Mouse (Mus musculus) cerebellum, postnatal 10 days (tissue): ENCODE measurements at regions not wholly inside any gene's neighbourhood (a gene's known extent, or its start where the extent isn't known, plus 50 kb on each side); places are given as distances from the start of the nearest gene placed in this dataset.
A peak's percentile ranks its signal among the peaks of the same experiment; 100 is the strongest.
"Not testable (repeated sequence)": the region's sequence is repeated elsewhere in the genome, so short reads cannot be mapped to it uniquely, and the experiment has no call there.

ENCODE experiments used
- DNase-seq, 2 experiments: peaks; one replicate each; pipeline ENCODE4 v3.0.0; 2021; ENCODE audit warnings: mixed read lengths in 2 of 2

DNA sequence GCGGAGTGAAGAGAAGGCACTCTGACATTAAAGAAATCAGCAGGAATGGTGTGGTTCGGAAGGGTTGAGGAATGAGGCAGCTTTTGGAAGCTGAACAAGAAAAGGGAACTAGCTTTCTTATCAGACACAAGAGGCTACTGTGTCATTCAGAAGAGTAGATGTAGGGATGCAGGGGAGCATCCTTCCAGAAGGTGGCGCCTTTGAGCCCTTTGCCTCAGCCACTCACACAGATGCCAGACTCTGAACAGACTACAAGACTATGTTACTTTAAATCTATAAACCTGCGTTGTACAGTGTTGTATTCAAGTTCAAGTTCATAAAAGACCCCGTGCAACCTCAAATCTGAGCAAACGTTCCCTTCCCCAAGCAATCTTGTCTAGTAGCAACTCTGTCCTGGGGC is 128.9 kb downstream of the Kap start:
- DNase-seq: not testable (repeated sequence)

DNA sequence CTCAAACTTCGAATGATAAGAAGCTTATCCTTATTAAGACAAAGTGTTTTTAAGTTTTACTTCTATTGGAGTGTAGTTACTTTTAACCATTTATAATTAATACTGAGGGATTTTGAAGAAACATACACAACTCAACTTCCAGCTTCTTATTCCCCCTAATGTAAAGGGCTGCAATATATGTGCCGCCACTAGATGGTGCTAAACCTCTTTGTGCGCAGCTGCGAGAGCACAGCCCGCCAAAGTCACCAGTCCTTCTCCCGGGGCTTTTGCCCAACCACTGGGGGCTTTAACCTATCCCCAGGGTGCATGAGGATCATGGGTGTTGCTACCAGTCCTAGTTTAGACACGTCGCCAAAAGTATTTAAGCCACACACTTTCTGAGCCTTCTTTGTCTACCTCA is 146.8 kb downstream of the Kap start:
- peak; percentile 46 to 50 for DNase-seq

GRCm38 (mm10) chr6:133701625-133702024 is 151.9 kb downstream of the Kap start:
- no peak for DNase-seq
